Mouse (Mus musculus) spleen, adult 2 months (tissue): ENCODE data around the gene Tsen54.

Experiments used
- CTCF ChIP-seq: fragments of 200-500 bp; IDR thresholded peaks from 2 replicates; pipeline ENCODE4 v1.5.1; 2011; ENCODE audit warnings: mild to moderate bottlenecking, inconsistent platforms; ENCODE audit not compliant: insufficient read depth, insufficient read length, insufficient replicate concordance; ENCODE audit errors: extremely low read depth
- POLR2A ChIP-seq: fragments of 200-500 bp; IDR thresholded peaks from 2 replicates; pipeline ENCODE4 v1.6.1; 2011; ENCODE audit warnings: low read depth, low read length, inconsistent platforms

DNA sequence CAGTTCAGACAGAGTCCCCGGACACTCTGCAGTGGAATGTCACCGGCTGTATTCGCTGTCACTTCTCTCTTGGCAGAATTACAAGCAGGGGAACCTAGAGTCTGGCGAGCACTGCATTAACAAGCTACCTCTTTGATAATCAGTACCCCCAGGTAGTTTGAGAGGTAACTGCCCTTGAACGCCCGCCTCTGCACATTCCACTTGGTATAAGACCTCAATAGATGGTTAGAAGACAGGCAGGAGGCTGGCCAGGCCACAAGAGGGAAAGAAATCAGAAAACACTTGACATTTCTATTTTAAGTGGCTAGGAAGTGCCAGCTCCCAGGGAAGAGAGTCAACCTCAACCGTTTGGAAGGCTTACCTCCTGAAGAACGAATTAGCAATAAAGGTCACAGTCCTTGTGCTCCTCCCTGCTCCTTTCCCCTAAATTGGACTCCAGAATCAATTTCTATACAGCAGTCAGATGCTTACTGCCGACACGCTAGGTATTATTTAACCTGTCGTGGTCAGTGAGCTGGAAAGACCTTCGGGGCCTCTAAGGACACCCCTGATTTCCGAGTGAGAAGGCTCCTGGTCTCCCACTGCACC, 48.1 kb upstream of the Tsen54 start:
- TF ChIP-seq CTCF (no peak), POLR2A (no peak)
